Mouse (Mus musculus) A20 (cell line): Measurements from ENCODE around the gene Micu1.

ENCODE experiments used
- DNase-seq: peaks from one replicate; pipeline ENCODE4 v3.0.0-alpha.2; 2011; ENCODE audit warnings: low read depth, low spot score

Gene Micu1

GRCm38 (mm10) chr10:59901986-59902605, 199.8 kb downstream of the Micu1 start:
- DNase-seq: peak; percentile 66

- peak; percentile 51 for DNase-seq
These were observed 200.3 kb downstream of the Micu1 start for GRCm38 (mm10) chr10:59902606-59902990.

- no peak for DNase-seq
These were observed 200.9 kb downstream of the Micu1 start for GRCm38 (mm10) chr10:59903170-59903569.

GRCm38 (mm10) chr10:59907080-59907609, 204.9 kb downstream of the Micu1 start:
- DNase-seq: peak; percentile 80

- DNase-seq: peak; percentile 91
These were observed 205.5 kb downstream of the Micu1 start for GRCm38 (mm10) chr10:59907695-59908299.

- peak; percentile 50 for DNase-seq
These were observed 206.6 kb downstream of the Micu1 start for GRCm38 (mm10) chr10:59908776-59909315.

GRCm38 (mm10) chr10:59909357-59909847, 207.1 kb downstream of the Micu1 start:
- no peak for DNase-seq

- DNase-seq: peak; percentile 88
These were observed 208.8 kb downstream of the Micu1 start for GRCm38 (mm10) chr10:59911091-59911490.

- no peak for DNase-seq
These were observed 209.4 kb downstream of the Micu1 start for GRCm38 (mm10) chr10:59911561-59912198.
